Mouse (Mus musculus) CD4-positive, CD25-positive, alpha-beta regulatory T cell, adult 4 months (primary cell): Measurements from ENCODE around the gene Wdhd1. TPM values are rescaled to one million over a fixed set of nuclear protein-coding genes. Genes with fewer than 3 reads are reported as not detected.

Source experiments
- ATAC-seq: one replicate; pipeline ENCODE4 v1.8.0; 2017
- polyA plus RNA-seq, 2 experiments: library from polyadenylated mRNA; unstranded; fragments of 100-300 nt; shearing (Covaris generic); gene quantifications; one replicate each; pipeline ENCODE4 v1.2.1; 2017

The Wdhd1 gene
- polyA plus RNA-seq, 2 experiments from 2014 or later: 12.2 to 20.7 TPM

GRCm38 (mm10) chr14:47220231-47221025 lies 56.2 kb downstream of the Wdhd1 start:
- no peak for ATAC-seq

GRCm38 (mm10) chr14:47218766-47219606 lies 57.7 kb downstream of the Wdhd1 start:
- no peak for ATAC-seq

- ATAC-seq: no peak
These were observed 60.1 kb downstream of the Wdhd1 start for GRCm38 (mm10) chr14:47216541-47216940.

- no peak for ATAC-seq
These were observed 62.3 kb downstream of the Wdhd1 start for GRCm38 (mm10) chr14:47214367-47214766.

- no peak for ATAC-seq
These were observed 63.4 kb downstream of the Wdhd1 start for GRCm38 (mm10) chr14:47213305-47213704.

- ATAC-seq: no peak
These were observed 66.9 kb downstream of the Wdhd1 start for GRCm38 (mm10) chr14:47209669-47210164.

- ATAC-seq: no peak
These were observed 67.8 kb downstream of the Wdhd1 start for GRCm38 (mm10) chr14:47208564-47209493.

GRCm38 (mm10) chr14:47206601-47207000 lies 70.1 kb downstream of the Wdhd1 start:
- ATAC-seq: no peak

- ATAC-seq: no peak
These were observed 71.2 kb downstream of the Wdhd1 start for GRCm38 (mm10) chr14:47205270-47205972.

- ATAC-seq: no peak
These were observed 79.3 kb downstream of the Wdhd1 start for GRCm38 (mm10) chr14:47197340-47197739.

- ATAC-seq: no peak
These were observed 79.9 kb downstream of the Wdhd1 start for GRCm38 (mm10) chr14:47196711-47197110.

GRCm38 (mm10) chr14:47194096-47194495 lies 82.6 kb downstream of the Wdhd1 start:
- no peak for ATAC-seq

- ATAC-seq: no peak
These were observed 83.2 kb downstream of the Wdhd1 start for GRCm38 (mm10) chr14:47193506-47193905.

GRCm38 (mm10) chr14:47191861-47192260 lies 84.8 kb downstream of the Wdhd1 start:
- no peak for ATAC-seq

Other genes with a start within 250 kb of the Wdhd1 start
- 1 to 10 TPM; 1.5 to 2.2 TPM for gene Gch1, start 87.4 kb downstream of the Wdhd1 start, polyA plus RNA-seq
- 1 to 10 TPM; 4.0 to 6.0 TPM for gene Socs4, start 74 bp upstream of the Wdhd1 start, polyA plus RNA-seq
- 10 to 100 TPM; 49.1 to 53.7 TPM for gene Mapk1ip1l, start 21.4 kb upstream of the Wdhd1 start, polyA plus RNA-seq
- gene Lgals3, start 90.9 kb upstream of the Wdhd1 start, polyA plus RNA-seq: 10 to 100 TPM; 12.5 to 13.6 TPM
- 10 to 100 TPM; 11.4 to 13.0 TPM for gene Dlgap5, start 141.6 kb upstream of the Wdhd1 start, polyA plus RNA-seq
- 10 to 100 TPM in 1 of 2 experiments, 1 to 10 TPM in 1; 9.5 to 16.1 TPM for gene Fbxo34, start 173.6 kb upstream of the Wdhd1 start, polyA plus RNA-seq